In genomic region chr6:113343177-113344092, GRCm38 (mm10) we compare ENCODE assay signal across 8 mouse cellular contexts. TPM values are rescaled to one million over a fixed set of nuclear protein-coding genes. Genes with fewer than 3 reads are reported as not detected.
DNase-seq lines count a peak whose midpoint lies in the region; ATAC-seq and TF ChIP-seq lines count a peak whose summit lies in the region.

TSS of gene Camk1 (minus strand) at chr6:113343984.

- DNase-seq in left cerebral cortex, adult 18-20 months (ENCODE audit: low spot score in 2 of 2) = peak; percentile 72 to 84
- DNase-seq in left cerebral cortex, adult 11 months (ENCODE audit: low spot score) = no peak
- DNase-seq in embryonic facial prominence, embryonic 11.5 days (ENCODE audit: low spot score) = peak; percentile 73
- DNase-seq in heart, adult 18-20 months = peak; percentile 90 to 93
- peak; percentile 80 for DNase-seq in kidney, adult 11 months

- no peak within 1 kb of the TSS for H3K27ac ChIP-seq in embryonic facial prominence, embryonic 11.5 days (replicated peaks; ENCODE audit: low read depth, low read length)
- H3K27ac ChIP-seq in limb, embryonic 12.5 days = 0 out of 2 replicates have a peak within 1 kb of the TSS, but pooled peaks have one; percentile 29
- H3K27ac ChIP-seq in midbrain, embryonic 12.5 days (replicated peaks) = no peak within 1 kb of the TSS; the same call in 1 of the 2 replicates
- peak within 1 kb of the TSS; percentile 64 for H3K27ac ChIP-seq in small intestine, adult 2 months (ENCODE audit: insufficient read depth, low read depth, low read length)

- peak within 1 kb of the TSS; percentile 76 for H3K9ac ChIP-seq in embryonic facial prominence, embryonic 11.5 days (replicated peaks; ENCODE audit: low read length)
- peak within 1 kb of the TSS; percentile 87 for H3K9ac ChIP-seq in limb, embryonic 12.5 days (replicated peaks)
- peak within 1 kb of the TSS; percentile 81 for H3K9ac ChIP-seq in midbrain, embryonic 12.5 days (replicated peaks)

- TF ChIP-seq POLR2A in small intestine, adult 2 months (IDR thresholded peaks at IDR 0.05; ENCODE audit: low read depth, low read length) = peak; percentile 80

- no peaks in the 10 kb centered on the region for H3K36me3 ChIP-seq in embryonic facial prominence, embryonic 11.5 days (replicated peaks; ENCODE audit: control insufficient read depth, insufficient read depth, low read depth, low read length)
- peaks cover 28% of the 10 kb centered on the region for H3K36me3 ChIP-seq in limb, embryonic 12.5 days
- H3K36me3 ChIP-seq in midbrain, embryonic 12.5 days = peaks cover 17% of the 10 kb centered on the region
- H3K36me3 ChIP-seq in small intestine, adult 2 months (ENCODE audit: control insufficient read depth, insufficient read depth, low read length) = no peaks in the 10 kb centered on the region

- H3K4me1 ChIP-seq in embryonic facial prominence, embryonic 11.5 days (ENCODE audit: control insufficient read depth, insufficient read depth, low read length) = no peaks in the 10 kb centered on the region
- H3K4me1 ChIP-seq in limb, embryonic 12.5 days (replicated peaks) = peaks cover 32% of the 10 kb centered on the region
- H3K4me1 ChIP-seq in midbrain, embryonic 12.5 days = peaks cover 24% of the 10 kb centered on the region
- H3K4me1 ChIP-seq in small intestine, adult 2 months (ENCODE audit: control insufficient read depth, insufficient read depth, insufficient read length, low read length) = peaks cover 5% of the 10 kb centered on the region

- H3K27me3 ChIP-seq in embryonic facial prominence, embryonic 11.5 days (ENCODE audit: control insufficient read depth, insufficient read depth, low read length) = no peaks in the 10 kb centered on the region
- H3K27me3 ChIP-seq in limb, embryonic 12.5 days = no peaks in the 10 kb centered on the region
- no peaks in the 10 kb centered on the region for H3K27me3 ChIP-seq in midbrain, embryonic 12.5 days
- no peaks in the 10 kb centered on the region for H3K27me3 ChIP-seq in small intestine, adult 2 months (ENCODE audit: control insufficient read depth, insufficient read depth, low read length)

- peak within 1 kb of the TSS; percentile 49 for H3K4me3 ChIP-seq in embryonic facial prominence, embryonic 11.5 days (ENCODE audit: low read depth, low read length)
- peak within 1 kb of the TSS; percentile 68 for H3K4me3 ChIP-seq in limb, embryonic 12.5 days (replicated peaks)
- peak within 1 kb of the TSS; percentile 62 for H3K4me3 ChIP-seq in midbrain, embryonic 12.5 days
- peak within 1 kb of the TSS; percentile 63 for H3K4me3 ChIP-seq in small intestine, adult 2 months (ENCODE audit: low read depth, low read length)

- peak; percentile 86 for ATAC-seq in embryonic facial prominence, embryonic 11.5 days (replicated peaks; ENCODE audit: insufficient number of reproducible peaks, low FRiP score, low TSS enrichment, low read depth)
- peak; percentile 57; the same call in 1 of the 2 replicates for ATAC-seq in limb, embryonic 12.5 days (ENCODE audit: insufficient number of reproducible peaks, insufficient read depth, low FRiP score, low TSS enrichment, low read depth)
- peak; percentile 83 for ATAC-seq in midbrain, embryonic 12.5 days (ENCODE audit: low FRiP score, low read depth)

- H3K4me2 ChIP-seq in embryonic facial prominence, embryonic 11.5 days (ENCODE audit: low read depth, low read length) = peak within 1 kb of the TSS; percentile 76
- peak within 1 kb of the TSS; percentile 85 for H3K4me2 ChIP-seq in limb, embryonic 12.5 days
- peak within 1 kb of the TSS; percentile 78 for H3K4me2 ChIP-seq in midbrain, embryonic 12.5 days (replicated peaks)

- WGBS in embryonic facial prominence, embryonic 11.5 days = 15% methylated on average over 32 of the region's 32 CpGs
- 16% methylated on average over 32 of the region's 32 CpGs for WGBS in limb, embryonic 12.5 days
- WGBS in midbrain, embryonic 12.5 days = 16% methylated on average over 32 of the region's 32 CpGs
- 12% methylated on average over 32 of the region's 32 CpGs for WGBS in small intestine, adult 2 months

- TF ChIP-seq CTCF in small intestine, adult 2 months (IDR thresholded peaks at IDR 0.05; ENCODE audit: extremely low read depth, insufficient read length, insufficient replicate concordance, low read depth, low read length) = no peak

- H3K9me3 ChIP-seq in embryonic facial prominence, embryonic 11.5 days (replicated peaks; ENCODE audit: control insufficient read depth, low read length) = no peaks in the 10 kb centered on the region
- H3K9me3 ChIP-seq in limb, embryonic 12.5 days = no peaks in the 10 kb centered on the region
- H3K9me3 ChIP-seq in midbrain, embryonic 12.5 days = no peaks in the 10 kb centered on the region

RNA-seq across cellular contexts. Expression of gene Camk1, which starts in this region (rescaled TPM):
- total RNA-seq in left cerebral cortex, adult 18-20 months (2021) = 100 to 1,000 TPM; 124 to 128 TPM
- 73.5 and 77.1 TPM in 2 replicates for polyA plus RNA-seq in embryonic facial prominence, embryonic 11.5 days (2014; fragmentation: Nextera tagmentation; extraction: Ambion mirVana)
- 10 to 100 TPM; 64.2 to 68.3 TPM for total RNA-seq in heart, adult 18-20 months (2021)
- 79.2 and 82.3 TPM in 2 replicates for polyA plus RNA-seq in limb, embryonic 12.5 days (2016; fragmentation: Nextera tagmentation; extraction: Ambion mirVana)
- polyA plus RNA-seq in midbrain, embryonic 12.5 days (2016; fragmentation: Nextera tagmentation; extraction: Ambion mirVana) = 66.5 and 67.4 TPM in 2 replicates
- polyA plus RNA-seq in small intestine, adult 2 months (2012; rRNA removed) = 16.6 and 19.2 TPM in 2 replicates

Comparison
In these comparisons a context has a peak if more than half of its experiments do, and no peak if none do; other contexts are left out.
1. H3K27ac ChIP-seq: peak in limb, embryonic 12.5 days (single experiment) and small intestine, adult 2 months (single experiment); none in embryonic facial prominence, embryonic 11.5 days (single experiment) and midbrain, embryonic 12.5 days (single experiment).
2. Peak in every context shown above with its lines, with median percentiles within 50 percentile points of each other: ATAC-seq, H3K4me2 ChIP-seq, H3K4me3 ChIP-seq and H3K9ac ChIP-seq.